Mouse (Mus musculus): ENCODE measurements around the gene St6galnac3.

DNA sequence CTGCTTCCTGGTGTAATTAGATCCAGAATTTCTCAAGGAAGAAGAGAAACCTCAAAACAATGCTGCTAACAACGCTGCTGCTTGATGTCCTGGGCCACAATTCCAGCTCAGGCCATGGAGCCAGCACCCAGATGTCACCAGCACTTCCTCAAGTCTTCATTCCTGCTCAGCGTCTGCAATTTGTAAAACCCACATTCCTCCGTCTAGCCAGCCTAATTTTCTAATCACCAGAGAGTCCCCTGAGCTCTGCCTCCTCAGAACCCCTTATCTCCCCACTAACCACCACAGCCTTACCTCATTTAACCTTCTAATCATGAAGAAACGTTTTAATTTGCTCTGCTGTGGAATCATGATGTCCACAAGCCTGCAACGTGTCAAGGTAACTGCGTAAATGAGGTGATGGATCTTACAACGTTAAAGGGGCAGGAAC, 213.8 kb downstream of the St6galnac3 start:
- TF ChIP-seq JUN (IDR thresholded peaks at IDR 0.05; ENCODE audit: insufficient read depth, low read depth, low read length), result no peak
- TF ChIP-seq MXI1 (IDR thresholded peaks at IDR 0.05; ENCODE audit: low read depth, low read length), result no peak
- TF ChIP-seq MEF2A (IDR thresholded peaks at IDR 0.05; ENCODE audit: borderline replicate concordance, low read depth, low read length), result no peak
- no peak for TF ChIP-seq CTCF (conservative IDR thresholded peaks at IDR 0.05 in 1 of 2, IDR thresholded peaks at IDR 0.05 in 1 of 2; ENCODE audit: low read depth in 2 of 2, low read length in 2 of 2)
- TF ChIP-seq USF2 (conservative IDR thresholded peaks at IDR 0.05; ENCODE audit: low read depth, low read length), result no peak
- no peak for TF ChIP-seq MYC (IDR thresholded peaks at IDR 0.05; ENCODE audit: low read depth, low read length)
- no peak for TF ChIP-seq POLR2A (IDR thresholded peaks at IDR 0.05; ENCODE audit: low read depth, low read length)
- no peak for TF ChIP-seq POLR2AphosphoS2 (IDR thresholded peaks at IDR 0.05; ENCODE audit: low read depth, low read length)
- no peak for TF ChIP-seq ZNF384 (IDR thresholded peaks at IDR 0.05; ENCODE audit: low read depth, low read length)
- TF ChIP-seq CHD2 (IDR thresholded peaks at IDR 0.05; ENCODE audit: low read length), result no peak
- no peak for TF ChIP-seq JUND (conservative IDR thresholded peaks at IDR 0.05; ENCODE audit: low read depth, low read length)

Data from CH12.LX (cell line).